Mouse (Mus musculus) left cerebral cortex, postnatal 14 days (tissue): ENCODE measurements around the gene Spint1. TPM values are rescaled to one million over a fixed set of nuclear protein-coding genes. Genes with fewer than 3 reads are reported as not detected.

ENCODE experiments used
- DNase-seq, 2 experiments: peaks; one replicate each; pipeline ENCODE4 v3.0.0; 2021 to 2022; ENCODE audit warnings: low spot score in 2 of 2, mixed read lengths in 1 of 2
- intact Hi-C: fragments of 180-260 bp; cut with DNase I; formaldehyde crosslinking; loops from one replicate; pipeline ENCODE4 v1.15.1; 2025
- long read RNA-seq, 2 experiments: library from polyadenylated mRNA; stranded (forward); transcript quantifications; one replicate each; pipeline ENCODE4 v2.0.0; 2021
- total RNA-seq, 2 experiments: library from RNA; stranded (reverse); gene quantifications; 2 replicates each; pipeline ENCODE4 v1.2.3; 2021

The Spint1 gene
- under 1 TPM; 0.59 to 0.61 TPM for total RNA-seq
- long read RNA-seq, experiment 1, partial matches to known transcripts, result 0 of 2 reads
- long read RNA-seq, experiment 1, other reads (novel, unspliced or antisense), result 0 of 2 reads
- long read RNA-seq, experiment 2, partial matches to known transcripts, result 0 of 1 reads
- long read RNA-seq, experiment 2, other reads (novel, unspliced or antisense), result 1 of 1 reads

DNA sequence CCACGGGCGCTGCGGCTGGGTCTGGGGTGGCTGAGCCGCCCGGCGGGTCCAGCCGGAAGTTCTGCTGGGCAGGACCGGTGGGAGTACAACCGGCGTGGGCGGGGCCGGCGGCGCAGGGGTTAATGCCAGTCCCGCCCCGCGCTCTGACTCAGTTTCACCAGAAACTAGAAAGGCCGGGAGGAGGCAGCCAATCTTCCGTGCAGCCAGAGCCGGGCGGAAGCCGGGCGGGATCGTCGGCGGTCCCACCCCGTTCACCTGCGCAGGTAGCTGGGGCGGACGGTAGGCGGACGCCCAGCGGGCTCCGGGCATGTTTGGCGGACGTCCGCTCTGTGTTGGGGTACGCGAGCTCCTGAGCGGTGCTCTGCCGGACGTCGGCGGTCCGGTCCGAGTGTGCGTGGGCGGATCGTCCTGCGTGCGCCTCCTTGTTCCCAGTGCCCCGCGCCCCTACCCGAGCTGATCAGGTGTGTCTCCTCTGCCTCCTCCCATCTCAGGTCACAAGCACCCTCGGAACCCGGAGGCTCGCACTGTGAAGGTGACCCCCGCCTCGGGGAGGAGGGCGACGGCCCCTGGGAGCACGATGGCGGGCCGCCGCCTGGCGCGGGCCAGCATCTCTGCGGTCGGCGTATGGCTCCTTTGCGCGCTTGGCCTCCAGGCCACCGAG, at the start of gene Spint1:
Spint1 (plus strand) TSS at position 153 of the 661 bp plus-strand sequence.
- no peak for DNase-seq
- intact Hi-C loops, result no loop called here

- DNase-seq, result peak; percentile 73 to 83
- intact Hi-C loops, result loop anchor here (5.0 kb wide), 1 partner anchor 142 kb away; the partner anchor contains the start of gene Knl1
These were observed 48.0 kb upstream of the Spint1 start for GRCm38 (mm10) chr2:119189029-119189710.

- intact Hi-C loops, result no loop called here
- DNase-seq, result no peak
These were observed 46.2 kb upstream of the Spint1 start for GRCm38 (mm10) chr2:119190969-119191368.

DNA sequence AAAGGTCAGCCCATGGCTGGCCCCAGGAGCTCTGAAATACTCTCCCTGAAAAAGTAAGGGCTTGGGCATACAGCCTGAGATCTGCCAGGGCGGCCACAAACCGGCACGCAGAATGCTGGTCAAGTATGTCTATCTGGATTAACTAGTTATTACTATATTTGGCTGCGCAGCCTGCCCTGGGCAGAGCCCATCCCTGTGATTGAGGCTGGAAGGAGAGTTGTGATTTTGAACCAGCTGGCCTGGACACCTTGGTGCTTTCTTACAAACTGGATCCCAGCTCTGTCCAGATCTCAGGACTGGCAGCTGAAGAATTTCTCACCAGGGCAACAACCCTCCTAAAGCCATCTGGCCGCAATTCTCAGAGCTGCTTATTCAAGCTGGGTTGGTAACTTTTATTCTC, 43.0 kb upstream of the Spint1 start:
- no peak for DNase-seq
- intact Hi-C loops, result no loop called here

GRCm38 (mm10) chr2:119196316-119197108, 40.6 kb upstream of the Spint1 start:
- DNase-seq, result no peak
- intact Hi-C loops, result no loop called here

GRCm38 (mm10) chr2:119197493-119197892, 39.7 kb upstream of the Spint1 start:
- intact Hi-C loops, result no loop called here
- DNase-seq, result no peak

DNA sequence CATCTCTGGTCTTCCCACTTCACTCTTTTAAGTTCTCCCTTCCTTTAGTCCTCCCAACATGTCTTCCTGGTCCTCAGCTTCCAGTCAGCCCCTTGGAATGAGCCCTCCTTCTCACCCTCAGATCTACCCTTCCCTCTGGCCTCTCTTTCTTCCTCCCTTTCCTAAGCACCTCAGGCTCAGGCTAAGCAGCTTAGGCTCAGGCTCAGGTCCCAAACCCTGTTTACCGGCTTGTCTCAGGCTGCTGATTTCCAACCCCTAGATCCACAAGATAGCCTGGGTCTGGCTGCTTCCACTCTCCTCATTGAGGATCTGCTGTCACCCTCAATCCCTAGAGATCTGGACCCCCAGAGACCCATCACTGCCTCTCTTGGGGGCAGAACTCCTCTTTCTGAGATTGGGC, 39.1 kb upstream of the Spint1 start:
- no peak for DNase-seq
- intact Hi-C loops, result no loop called here

GRCm38 (mm10) chr2:119198934-119199333, 38.2 kb upstream of the Spint1 start:
- intact Hi-C loops, result no loop called here
- no peak for DNase-seq

GRCm38 (mm10) chr2:119202914-119203453, 34.2 kb upstream of the Spint1 start:
- peak in 1 of 2 experiments; percentile 18 for DNase-seq
- intact Hi-C loops, result no loop called here

DNA sequence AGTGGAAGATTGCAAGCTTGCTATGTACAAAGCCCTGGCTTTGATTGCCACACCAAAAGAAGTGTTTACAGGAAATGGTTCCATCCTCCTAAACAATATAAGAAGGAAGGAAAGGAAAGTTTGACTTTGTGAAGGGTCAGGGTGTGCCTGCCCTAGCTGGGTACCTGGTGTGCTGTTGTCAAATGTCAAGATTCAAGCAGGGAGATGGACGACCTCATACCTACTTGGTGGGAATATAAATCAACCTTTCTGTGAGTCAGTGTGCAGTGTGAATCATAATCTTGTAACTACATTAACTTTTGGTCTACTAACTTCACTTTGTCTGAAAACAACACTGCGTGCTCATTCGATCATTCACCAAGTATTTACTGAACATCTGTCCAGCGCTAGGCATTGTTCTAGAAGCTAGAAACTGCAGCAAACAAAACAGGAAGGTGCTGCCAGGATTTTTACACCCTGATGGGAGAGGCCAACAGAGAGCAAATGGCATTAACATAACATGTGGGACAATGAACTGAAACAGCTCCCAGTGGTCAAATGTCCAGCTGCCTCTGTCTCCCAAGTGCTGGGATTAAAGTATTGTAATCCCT, 33.2 kb upstream of the Spint1 start:
- intact Hi-C loops, result no loop called here

DNA sequence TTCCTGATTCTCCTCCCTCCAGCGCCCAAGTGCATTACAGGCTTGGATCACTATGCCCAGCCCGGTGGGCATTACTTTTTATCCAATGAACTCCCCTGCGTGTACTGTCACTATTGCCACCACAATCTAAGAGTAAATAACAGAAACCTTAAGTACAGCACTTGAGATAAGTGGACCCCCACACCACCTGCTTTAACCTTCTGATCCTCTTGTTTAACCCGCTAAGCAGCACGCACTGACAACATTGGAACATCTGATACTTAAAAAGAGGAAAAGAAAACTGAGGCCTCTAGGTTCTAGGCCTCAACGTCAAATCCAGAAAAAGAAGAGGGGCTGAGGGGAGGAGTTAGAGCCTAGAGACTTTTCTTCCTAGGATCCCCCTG, 29.2 kb upstream of the Spint1 start:
- intact Hi-C loops, result no loop called here
- no peak for DNase-seq

More for the DNA sequence above, 33.2 kb upstream of the Spint1 start:
- no peak for DNase-seq

DNA sequence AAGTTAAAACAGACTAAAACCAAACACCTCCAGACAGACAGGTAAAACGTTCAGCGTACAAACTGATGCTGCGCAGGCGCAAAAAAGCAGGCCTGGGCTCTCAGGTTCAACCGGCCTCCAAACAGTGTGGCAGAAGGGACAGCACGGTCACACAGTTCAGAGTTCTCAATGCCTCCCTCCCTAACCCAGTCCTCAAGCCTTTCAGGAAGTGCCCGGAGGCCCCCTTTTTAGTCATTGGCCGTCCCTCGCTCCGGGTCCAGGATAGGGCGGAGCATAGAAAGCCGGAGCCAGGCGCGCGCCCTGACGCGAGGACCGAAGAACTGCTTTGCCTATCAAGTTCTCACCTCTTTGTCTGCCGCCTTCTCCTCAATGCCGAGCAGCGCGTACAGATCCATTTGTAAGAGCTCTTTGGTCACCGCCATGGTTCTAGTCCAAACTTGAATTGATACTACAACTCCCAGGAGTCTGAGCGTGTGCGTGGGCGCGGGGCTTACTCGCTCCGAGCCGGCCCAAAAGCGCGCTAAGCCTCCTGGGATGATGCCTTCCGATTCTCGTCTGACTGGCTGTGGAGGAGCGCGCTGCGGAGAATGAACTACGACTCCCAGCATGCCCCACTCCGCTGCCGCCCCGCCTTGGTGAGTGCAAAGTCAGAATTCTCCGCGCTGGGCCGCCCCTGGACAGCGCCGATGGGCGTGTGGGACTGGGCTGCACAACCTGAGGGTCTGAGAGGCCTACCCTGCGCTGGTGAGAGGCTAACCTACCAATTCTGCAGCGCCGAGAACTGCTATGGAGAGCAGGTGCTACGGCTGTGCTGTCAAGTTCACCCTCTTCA, 28.6 kb upstream of the Spint1 start, which contains the start of the genes Zfyve19 and Dnajc17:
Zfyve19 (plus strand) TSS at position 274 of the 832 bp plus-strand sequence.
Dnajc17 (minus strand) TSS at position 452 of the 832 bp plus-strand sequence.
- DNase-seq, result peak; percentile 98
- intact Hi-C loops, result no loop called here

DNA sequence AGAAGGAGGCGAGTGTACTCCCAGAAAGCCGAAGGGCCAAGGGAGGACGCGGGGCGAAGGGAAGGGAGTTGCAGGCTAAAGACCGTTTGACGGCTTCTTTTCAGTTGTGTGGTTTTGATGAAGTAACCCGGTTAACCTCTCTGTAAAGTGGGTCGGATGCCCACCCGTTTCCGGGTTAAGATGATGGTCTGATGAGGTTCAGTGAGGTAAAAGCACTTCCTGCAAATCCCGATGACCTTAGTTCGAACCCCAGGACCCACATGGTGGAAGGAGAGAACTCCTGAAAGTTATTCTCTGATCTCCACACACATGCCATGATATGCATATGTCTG, 28.0 kb upstream of the Spint1 start:
- intact Hi-C loops, result no loop called here
- DNase-seq, result no peak

GRCm38 (mm10) chr2:119229775-119230704, 7.1 kb upstream of the Spint1 start, which contains the start of gene Ppp1r14d:
Gene Ppp1r14d, minus strand, starts transcription at chr2:119229906.
- DNase-seq, result no peak
- intact Hi-C loops, result no loop called here

GRCm38 (mm10) chr2:119236682-119237209, 416 bp upstream of the Spint1 start:
- intact Hi-C loops, result no loop called here
- no peak for DNase-seq

- no peak for DNase-seq
- intact Hi-C loops, result no loop called here
These were observed 684 bp downstream of the Spint1 start for GRCm38 (mm10) chr2:119237871-119238220.

- no peak for DNase-seq
- intact Hi-C loops, result no loop called here
These were observed 1.5 kb downstream of the Spint1 start for GRCm38 (mm10) chr2:119238671-119239070.
